Comparison of ENCODE assay signal across 15 mouse cellular contexts in genomic region chr17:87698996-87699765, GRCm38 (mm10). TPM values are rescaled to one million over a fixed set of nuclear protein-coding genes. Genes with fewer than 3 reads are reported as not detected.
DNase-seq lines count a peak whose midpoint lies in the region; ATAC-seq and TF ChIP-seq lines count a peak whose summit lies in the region.
"Had no signal": no experiment of that assay in that cellular context is flagged by ENCODE, and none has a peak within 500 bp of the region (broad histone marks: within the 10 kb centered on the region; RNA-seq: fewer than 3 reads in every experiment).

No protein-coding gene starts in this region.

- H3K4me2 ChIP-seq in kidney, embryonic 16.5 days (replicated peaks; ENCODE audit: low read depth, low read length), result no peak overlapping the region
- no peak overlapping the region for H3K4me2 ChIP-seq in hindbrain, embryonic 14.5 days (replicated peaks)
- no peak overlapping the region for H3K4me2 ChIP-seq in forebrain, embryonic 14.5 days (ENCODE audit: low read length)

- TF ChIP-seq EP300 in ES-Bruce4 (IDR thresholded peaks at IDR 0.05; ENCODE audit: insufficient read depth, low read depth, low read length), result no peak

- H3K4me1 ChIP-seq in kidney, embryonic 16.5 days (ENCODE audit: insufficient read depth, low read length), result no peaks in the 10 kb centered on the region
- H3K4me1 ChIP-seq in ES-Bruce4 (ENCODE audit: control insufficient read depth, insufficient read depth, low read length), result peaks cover 9% of the 10 kb centered on the region
- no peaks in the 10 kb centered on the region for H3K4me1 ChIP-seq in hindbrain, embryonic 10.5 days (replicated peaks)
- no peaks in the 10 kb centered on the region for H3K4me1 ChIP-seq in hindbrain, embryonic 14.5 days (replicated peaks; ENCODE audit: control insufficient read depth, insufficient read depth, low read length)
- peaks cover 2% of the 10 kb centered on the region; the same call in 1 of the 2 replicates for H3K4me1 ChIP-seq in forebrain, embryonic 14.5 days (ENCODE audit: control insufficient read depth, insufficient read depth, low read length)

- TF ChIP-seq CTCF in ES-Bruce4 (IDR thresholded peaks at IDR 0.05; ENCODE audit: low read depth, low read length), result no peak

- H3K27me3 ChIP-seq in kidney, embryonic 16.5 days (ENCODE audit: insufficient read depth, low read length), result no peaks in the 10 kb centered on the region
- H3K27me3 ChIP-seq in ES-Bruce4 (ENCODE audit: control insufficient read depth, insufficient read depth, low read length, poor library complexity, severe bottlenecking), result no peaks in the 10 kb centered on the region
- no peaks in the 10 kb centered on the region for H3K27me3 ChIP-seq in hindbrain, embryonic 10.5 days (ENCODE audit: insufficient read depth, poor library complexity, severe bottlenecking)
- H3K27me3 ChIP-seq in hindbrain, embryonic 14.5 days (ENCODE audit: control insufficient read depth, insufficient read depth, low read length), result no peaks in the 10 kb centered on the region
- H3K27me3 ChIP-seq in forebrain, embryonic 14.5 days (replicated peaks; ENCODE audit: control insufficient read depth, insufficient read depth, low read length), result no peaks in the 10 kb centered on the region

- peak; percentile 27; the same call in 1 of the 2 replicates for ATAC-seq in kidney, embryonic 16.5 days (ENCODE audit: low FRiP score, low TSS enrichment)
- ATAC-seq in hindbrain, embryonic 14.5 days (ENCODE audit: low FRiP score), result no peak
- ATAC-seq in forebrain, embryonic 14.5 days, result no peak
- ATAC-seq: inflammation-experienced regulatory T-cells, adult 6 months had no signal

- H3K36me3 ChIP-seq in kidney, embryonic 16.5 days (ENCODE audit: insufficient read depth, low read length), result peaks cover 23% of the 10 kb centered on the region
- H3K36me3 ChIP-seq in ES-Bruce4 (ENCODE audit: control insufficient read depth, insufficient read depth, low read length, poor library complexity, severe bottlenecking), result peaks cover 28% of the 10 kb centered on the region
- H3K36me3 ChIP-seq in hindbrain, embryonic 10.5 days, result peaks cover 95% of the 10 kb centered on the region
- peaks cover 45% of the 10 kb centered on the region for H3K36me3 ChIP-seq in hindbrain, embryonic 14.5 days (replicated peaks; ENCODE audit: control insufficient read depth, insufficient read depth)
- peaks cover 47% of the 10 kb centered on the region for H3K36me3 ChIP-seq in forebrain, embryonic 14.5 days (ENCODE audit: control insufficient read depth, insufficient read depth, low read length)

- 66% methylated on average over 16 of the region's 16 CpGs for WGBS in kidney, embryonic 16.5 days
- 84% methylated on average over 16 of the region's 16 CpGs for WGBS in hindbrain, embryonic 10.5 days
- WGBS in hindbrain, embryonic 14.5 days, result 81% methylated on average over 16 of the region's 16 CpGs
- 85% methylated on average over 16 of the region's 16 CpGs for WGBS in forebrain, embryonic 14.5 days

- H3K9ac ChIP-seq in kidney, embryonic 16.5 days (replicated peaks; ENCODE audit: low read length), result no peak overlapping the region
- no peak overlapping the region for H3K9ac ChIP-seq in ES-Bruce4 (ENCODE audit: low read depth, poor library complexity, severe bottlenecking)
- no peak overlapping the region for H3K9ac ChIP-seq in hindbrain, embryonic 14.5 days
- no peak overlapping the region for H3K9ac ChIP-seq in forebrain, embryonic 14.5 days (ENCODE audit: low read length)

- H3K9me3 ChIP-seq in kidney, embryonic 16.5 days (ENCODE audit: low read length), result no peaks in the 10 kb centered on the region
- no peaks in the 10 kb centered on the region for H3K9me3 ChIP-seq in ES-Bruce4 (replicated peaks; ENCODE audit: control insufficient read depth, insufficient read depth, low read length, poor library complexity, severe bottlenecking)
- no peaks in the 10 kb centered on the region for H3K9me3 ChIP-seq in hindbrain, embryonic 10.5 days
- H3K9me3 ChIP-seq in hindbrain, embryonic 14.5 days (ENCODE audit: control insufficient read depth, low read length), result no peaks in the 10 kb centered on the region
- no peaks in the 10 kb centered on the region for H3K9me3 ChIP-seq in forebrain, embryonic 14.5 days (replicated peaks; ENCODE audit: control insufficient read depth, low read length)

- no peak for DNase-seq in kidney, postnatal 10 days
- DNase-seq in 3T3-L1 (ENCODE audit: low read depth, low spot score), result peak; percentile 84
- DNase-seq in fibroblast of lung, adult 2 months (ENCODE audit: low read depth), result peak; percentile 13
- no peak for DNase-seq in hindbrain, embryonic 10.5 days (ENCODE audit: low spot score)
- no peak for DNase-seq in hindbrain, embryonic 14.5 days (ENCODE audit: low spot score)
- no peak for DNase-seq in forebrain, embryonic 14.5 days (ENCODE audit: low spot score)
- DNase-seq: cerebellum, adult 11 months; heart, postnatal 36 days; layer of hippocampus, adult 9-11 months; left cerebral cortex, postnatal 4 days; lung, adult 2 months; thymus, adult 18-20 months had no signal

- no peak overlapping the region for H3K27ac ChIP-seq in kidney, embryonic 16.5 days (ENCODE audit: low read length)
- peak overlapping the region; percentile 45 for H3K27ac ChIP-seq in ES-Bruce4 (ENCODE audit: insufficient read depth, low read length)
- H3K27ac ChIP-seq in hindbrain, embryonic 10.5 days, result no peak overlapping the region
- no peak overlapping the region for H3K27ac ChIP-seq in hindbrain, embryonic 14.5 days
- H3K27ac ChIP-seq in forebrain, embryonic 14.5 days (ENCODE audit: low read depth, low read length), result no peak overlapping the region

- TF ChIP-seq POLR2A in ES-Bruce4 (IDR thresholded peaks at IDR 0.05; ENCODE audit: insufficient read depth, low read length), result no peak

- no peak overlapping the region for H3K4me3 ChIP-seq in kidney, embryonic 16.5 days (ENCODE audit: low read length)
- H3K4me3 ChIP-seq in ES-Bruce4 (ENCODE audit: low read depth, low read length), result no peak overlapping the region
- no peak overlapping the region for H3K4me3 ChIP-seq in hindbrain, embryonic 10.5 days
- no peak overlapping the region for H3K4me3 ChIP-seq in hindbrain, embryonic 14.5 days (replicated peaks; ENCODE audit: low read length)
- no peak overlapping the region for H3K4me3 ChIP-seq in forebrain, embryonic 14.5 days (ENCODE audit: low read depth, low read length)

RNA-seq across cellular contexts. Expression of gene Msh2, which starts 27.1 kb away (rescaled TPM):
- polyA plus RNA-seq in kidney, embryonic 16.5 days (2015; fragmentation: Nextera tagmentation; extraction: Ambion mirVana), result 95.5 and 98.6 TPM in 2 replicates
- 343 and 405 TPM in 2 replicates for polyA plus RNA-seq in ES-Bruce4 (2011; ENCODE audit: insufficient read depth, insufficient read length, low read depth, missing spikeins)
- polyA plus RNA-seq in hindbrain, embryonic 10.5 days (2016; fragmentation: Nextera tagmentation; extraction: Ambion mirVana), result 102 and 124 TPM in 2 replicates
- polyA plus RNA-seq in hindbrain, embryonic 14.5 days (2014; fragmentation: Nextera tagmentation; extraction: Ambion mirVana), result 43.9 and 46.6 TPM in 2 replicates
- 52.3 and 54.2 TPM in 2 replicates for polyA plus RNA-seq in forebrain, embryonic 14.5 days (2014; fragmentation: Nextera tagmentation; extraction: Ambion mirVana)

Comparison
In these comparisons a context has a peak if more than half of its experiments do, and no peak if none do; other contexts are left out.
1. DNase-seq: peak in 3T3-L1 (single experiment) and fibroblast of lung, adult 2 months (single experiment); none in kidney, postnatal 10 days (single experiment), hindbrain, embryonic 10.5 days (single experiment), hindbrain, embryonic 14.5 days (single experiment) and forebrain, embryonic 14.5 days (single experiment).